Mouse (Mus musculus): ENCODE measurements around the gene Slc15a2. TPM values are rescaled to one million over a fixed set of nuclear protein-coding genes. Genes with fewer than 3 reads are reported as not detected.

Gene Slc15a2
- total RNA-seq, 2 experiments from 2014 or later: 2.4 to 4.1 TPM

- DNase-seq: no peak
- intact Hi-C loops (cut with DNase I): no loop called here
These were observed 76.9 kb downstream of the Slc15a2 start for GRCm38 (mm10) chr16:36707702-36708423.

- no peak for DNase-seq
- intact Hi-C loops (cut with DNase I): no loop called here
These were observed 84.3 kb downstream of the Slc15a2 start for GRCm38 (mm10) chr16:36700484-36700883.

Small RNA genes within 50 kb of the gene (microRNA-seq; reads per million reads assigned to microRNA genes)
- gene Gm22617: 0 reads per million in 2 experiments

Other genes with a start within 250 kb of the Slc15a2 start
- under 1 TPM in 1 of 2 experiments, not detected in 1; 0.15 TPM for gene Casr, start 222.8 kb downstream of the Slc15a2 start, total RNA-seq (2021)
- 1 to 10 TPM in 1 of 2 experiments, under 1 TPM in 1; 0.77 to 1.9 TPM for gene Cd86, start 118.9 kb downstream of the Slc15a2 start, total RNA-seq (2021)
- not detected for gene Ildr1, start 91.0 kb downstream of the Slc15a2 start, total RNA-seq (2021)
- gene Iqcb1, start 43.4 kb upstream of the Slc15a2 start, total RNA-seq (2021): 10 to 100 TPM; 12.2 to 13.3 TPM
- gene Eaf2, start 90.0 kb upstream of the Slc15a2 start, total RNA-seq (2021): under 1 TPM; 0.84 to 0.99 TPM
- 10 to 100 TPM; 38.8 to 39.5 TPM for gene Golgb1, start 90.2 kb upstream of the Slc15a2 start, total RNA-seq (2021)
- gene Hcls1, start 150.0 kb upstream of the Slc15a2 start, total RNA-seq (2021): 10 to 100 TPM in 1 of 2 experiments, 1 to 10 TPM in 1; 9.9 to 10.2 TPM
- gene Fbxo40, start 205.5 kb upstream of the Slc15a2 start, total RNA-seq (2021): 100 to 1,000 TPM; 129 to 131 TPM
- 1 to 10 TPM; 1.8 to 2.2 TPM for gene Polq, start 226.8 kb upstream of the Slc15a2 start, total RNA-seq (2021)

Measured in heart, postnatal 10 days (tissue).